Mouse (Mus musculus): ENCODE results near the gene Rdh7. TPM values are rescaled to one million over a fixed set of nuclear protein-coding genes. Genes with fewer than 3 reads are reported as not detected.

Rdh7 gene
- polyA plus RNA-seq, 1 experiment from 2014 or later: not detected

Other genes starting within 250 kb of the Rdh7 start
- 24.7 and 26.5 TPM in 2 replicates for gene Stat6, start 245.8 kb downstream of the Rdh7 start, polyA plus RNA-seq (2014; fragmentation: Nextera tagmentation; extraction: Ambion mirVana)
- 10.2 and 11.3 TPM in 2 replicates for gene Nemp1, start 221.9 kb downstream of the Rdh7 start, polyA plus RNA-seq (2014; fragmentation: Nextera tagmentation; extraction: Ambion mirVana)
- 9.2 and 11.1 TPM in 2 replicates for gene Nab2, start 220.2 kb downstream of the Rdh7 start, polyA plus RNA-seq (2014; fragmentation: Nextera tagmentation; extraction: Ambion mirVana)
- 8.8 and 9.1 TPM in 2 replicates for gene Myo1a, start 183.6 kb downstream of the Rdh7 start, polyA plus RNA-seq (2014; fragmentation: Nextera tagmentation; extraction: Ambion mirVana)
- 1.6 and 2.0 TPM in 2 replicates for gene Tac2, start 164.3 kb downstream of the Rdh7 start, polyA plus RNA-seq (2014; fragmentation: Nextera tagmentation; extraction: Ambion mirVana)
- gene Zbtb39, start 149.3 kb downstream of the Rdh7 start, polyA plus RNA-seq (2014; fragmentation: Nextera tagmentation; extraction: Ambion mirVana): 4.6 and 4.9 TPM in 2 replicates
- gene Gpr182, start 137.1 kb downstream of the Rdh7 start, polyA plus RNA-seq (2014; fragmentation: Nextera tagmentation; extraction: Ambion mirVana): 0.67 and 0.87 TPM in 2 replicates
- not detected in 2 replicates for gene Rdh1, start 129.1 kb downstream of the Rdh7 start, polyA plus RNA-seq (2014; fragmentation: Nextera tagmentation; extraction: Ambion mirVana)
- not detected in 2 replicates for gene Rdh16f1, start 129.0 kb downstream of the Rdh7 start, polyA plus RNA-seq (2014; fragmentation: Nextera tagmentation; extraction: Ambion mirVana)
- gene Rdh9, start 112.4 kb downstream of the Rdh7 start, polyA plus RNA-seq (2014; fragmentation: Nextera tagmentation; extraction: Ambion mirVana): 0.08 TPM in 1 of 2 replicates, not detected in the other
- gene Rdh16, start 87.7 kb downstream of the Rdh7 start, polyA plus RNA-seq (2014; fragmentation: Nextera tagmentation; extraction: Ambion mirVana): not detected in 2 replicates
- not detected in 2 replicates for gene Rdh19, start 38.9 kb downstream of the Rdh7 start, polyA plus RNA-seq (2014; fragmentation: Nextera tagmentation; extraction: Ambion mirVana)
- gene Rdh16f2, start 22.3 kb downstream of the Rdh7 start, polyA plus RNA-seq (2014; fragmentation: Nextera tagmentation; extraction: Ambion mirVana): not detected in 2 replicates
- gene Sdr9c7, start 9.7 kb upstream of the Rdh7 start, polyA plus RNA-seq (2014; fragmentation: Nextera tagmentation; extraction: Ambion mirVana): not detected in 2 replicates
- gene Hsd17b6, start 118.8 kb upstream of the Rdh7 start, polyA plus RNA-seq (2014; fragmentation: Nextera tagmentation; extraction: Ambion mirVana): not detected in 2 replicates
- 82.3 and 82.5 TPM in 2 replicates for gene Prim1, start 126.4 kb upstream of the Rdh7 start, polyA plus RNA-seq (2014; fragmentation: Nextera tagmentation; extraction: Ambion mirVana)
- gene Naca, start 146.8 kb upstream of the Rdh7 start, polyA plus RNA-seq (2014; fragmentation: Nextera tagmentation; extraction: Ambion mirVana): 899 and 913 TPM in 2 replicates
- 474 and 487 TPM in 2 replicates for gene Ptges3, start 170.1 kb upstream of the Rdh7 start, polyA plus RNA-seq (2014; fragmentation: Nextera tagmentation; extraction: Ambion mirVana)
- 2,052 and 2,172 TPM in 2 replicates for gene Atp5b, start 194.5 kb upstream of the Rdh7 start, polyA plus RNA-seq (2014; fragmentation: Nextera tagmentation; extraction: Ambion mirVana)
- 28.1 and 28.2 TPM in 2 replicates for gene Baz2a, start 202.8 kb upstream of the Rdh7 start, polyA plus RNA-seq (2014; fragmentation: Nextera tagmentation; extraction: Ambion mirVana)